Mouse (Mus musculus) intestine, embryonic 16.5 days (tissue): ENCODE measurements at regions not wholly inside any gene's neighbourhood (a gene's known extent, or its start where the extent isn't known, plus 50 kb on each side); places are given as distances from the start of the nearest gene placed in this dataset.

Experiments
- ATAC-seq: fragments of 200-750 bp; cut with Nextera tagmentation; 2 replicates; pipeline ENCODE4 v1.8.0; 2017; ENCODE audit warnings: moderate TSS enrichment, moderate library complexity
- H3K27ac ChIP-seq: fragments of 300-500 bp; sonication (generic); 2 replicates; pipeline ENCODE4 v1.5.1; 2014; ENCODE audit warnings: mild to moderate bottlenecking, low read length
- H3K27me3 ChIP-seq: fragments of 300-500 bp; sonication (generic); replicated peaks from 2 replicates; pipeline ENCODE4 v1.6.1; 2014; ENCODE audit warnings: low read length, control low read depth, mixed read lengths; ENCODE audit not compliant: control insufficient read depth, insufficient read depth
- H3K36me3 ChIP-seq: fragments of 300-500 bp; sonication (generic); 2 replicates; pipeline ENCODE4 v1.6.1; 2014; ENCODE audit warnings: low read length, control low read depth; ENCODE audit not compliant: control insufficient read depth, insufficient read depth
- H3K4me1 ChIP-seq: fragments of 300-500 bp; sonication (generic); 2 replicates; pipeline ENCODE4 v1.6.1; 2014; ENCODE audit warnings: low read length, control low read depth, mixed read lengths; ENCODE audit not compliant: control insufficient read depth, insufficient read depth
- H3K4me2 ChIP-seq: fragments of 300-500 bp; sonication (generic); 2 replicates; pipeline ENCODE4 v1.6.1; 2014; ENCODE audit warnings: low read depth, low read length, control low read depth
- H3K4me3 ChIP-seq: fragments of 300-500 bp; sonication (generic); 2 replicates; pipeline ENCODE4 v1.5.1; 2014; ENCODE audit warnings: mild to moderate bottlenecking, low read length
- H3K9ac ChIP-seq: fragments of 300-500 bp; sonication (generic); 2 replicates; pipeline ENCODE4 v1.6.1; 2014; ENCODE audit warnings: low read depth, low read length
- H3K9me3 ChIP-seq: fragments of 300-500 bp; sonication (generic); 2 replicates; pipeline ENCODE4 v1.6.1; 2016; ENCODE audit warnings: low read length, control low read depth; ENCODE audit not compliant: control insufficient read depth
- WGBS: fragments of 180-500 bp; shearing (Covaris S2); extraction: QIAGEN DNeasy Blood & Tissue Kit; methylation state at CpG from one replicate; pipeline ENCODE4 v1.1.7; 2014; 5-methylcytosine and 5-hydroxymethylcytosine counted together

DNA sequence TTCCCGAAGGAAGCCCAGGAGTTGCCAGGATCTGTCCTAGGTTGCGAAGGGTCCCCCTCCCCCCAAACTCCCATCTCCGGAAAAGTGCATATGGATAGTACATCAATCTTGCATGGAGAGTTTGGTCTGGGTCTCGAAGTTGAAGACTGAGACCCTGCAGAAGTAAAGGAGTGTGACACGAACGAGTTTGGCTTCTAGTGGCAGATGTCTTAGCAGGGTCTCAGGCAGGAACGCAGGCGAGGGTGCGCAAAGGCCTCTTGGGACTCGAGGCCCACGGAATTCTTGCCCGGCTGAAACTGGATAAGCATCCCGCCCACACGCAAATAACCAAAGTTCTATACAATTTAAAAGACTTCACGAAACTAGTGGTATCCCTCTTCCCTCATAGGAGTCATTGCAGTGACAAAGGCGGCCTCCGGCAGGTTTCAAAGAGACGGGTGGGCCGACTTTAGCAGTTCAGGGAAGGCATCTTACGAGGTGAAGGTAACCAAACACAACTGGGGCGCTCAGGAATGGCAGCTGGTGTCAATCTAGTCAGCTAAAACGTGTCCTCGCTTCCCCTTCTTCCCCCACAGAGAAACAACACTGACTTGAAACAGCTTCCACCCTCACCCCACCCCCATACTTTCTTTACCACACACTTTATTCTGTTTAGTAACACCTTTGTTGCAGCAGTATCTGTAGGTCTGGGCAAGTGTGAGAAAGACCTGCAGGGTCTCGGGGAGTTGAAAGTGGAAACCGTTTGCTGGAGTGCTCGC, 77.4 kb downstream of the Kcnrg start:
- 36% methylated on average over 26 of the region's 26 CpGs for WGBS
- no peaks in the 10 kb centered on the region for H3K9me3 ChIP-seq
- ATAC-seq = no peak
- peaks cover 33% of the 10 kb centered on the region for H3K4me1 ChIP-seq
- peak overlapping the region; percentile 22 for H3K4me3 ChIP-seq
- H3K27ac ChIP-seq = no peak overlapping the region
- H3K27me3 ChIP-seq = peaks cover 18% of the 10 kb centered on the region; the same call in 1 of the 2 replicates
- peak overlapping the region; percentile 96 for H3K4me2 ChIP-seq
- 0 out of 2 replicates have a peak overlapping the region, but pooled peaks have one; percentile 26 for H3K9ac ChIP-seq
- no peaks in the 10 kb centered on the region for H3K36me3 ChIP-seq

GRCm38 (mm10) chr14:61685231-61685800, 78.1 kb downstream of the Kcnrg start:
- Histone ChIP-seq H3K9ac (no peak overlapping the region), H3K9me3 (no peaks in the 10 kb centered on the region), H3K27ac (no peak overlapping the region), H3K4me3 (no peak overlapping the region), H3K4me2 (no peak overlapping the region), H3K27me3 (peaks cover 25% of the 10 kb centered on the region), H3K4me1 (peaks cover 34% of the 10 kb centered on the region), H3K36me3 (no peaks in the 10 kb centered on the region)
- 28% methylated on average over 12 of the region's 12 CpGs for WGBS
- ATAC-seq = no peak

GRCm38 (mm10) chr14:61686101-61686691, 78.9 kb downstream of the Kcnrg start:
- ATAC-seq = no peak
- Histone ChIP-seq H3K9me3 (no peaks in the 10 kb centered on the region), H3K4me3 (peak overlapping the region; percentile 48), H3K4me1 (peaks cover 34% of the 10 kb centered on the region), H3K27ac (no peak overlapping the region), H3K36me3 (no peaks in the 10 kb centered on the region), H3K4me2 (peak overlapping the region; percentile 72), H3K9ac (no peak overlapping the region), H3K27me3 (peaks cover 28% of the 10 kb centered on the region)
- WGBS = 6% methylated on average over 30 of the region's 35 CpGs

GRCm38 (mm10) chr14:61686821-61687341, 79.6 kb downstream of the Kcnrg start:
- peak overlapping the region; percentile 48 for H3K4me3 ChIP-seq
- no peaks in the 10 kb centered on the region for H3K9me3 ChIP-seq
- peak overlapping the region; percentile 72 for H3K4me2 ChIP-seq
- H3K9ac ChIP-seq = peak overlapping the region; percentile 61
- H3K4me1 ChIP-seq = peaks cover 34% of the 10 kb centered on the region
- ATAC-seq = no peak
- no peak overlapping the region for H3K27ac ChIP-seq
- H3K27me3 ChIP-seq = peaks cover 28% of the 10 kb centered on the region
- H3K36me3 ChIP-seq = no peaks in the 10 kb centered on the region
- WGBS = under 1% methylated on average over 33 of the region's 33 CpGs

- Histone ChIP-seq H3K27me3 (peaks cover 28% of the 10 kb centered on the region), H3K4me1 (peaks cover 34% of the 10 kb centered on the region), H3K27ac (no peak overlapping the region), H3K4me2 (peak overlapping the region; percentile 72), H3K9ac (peak overlapping the region; percentile 61), H3K4me3 (peak overlapping the region; percentile 48), H3K36me3 (no peaks in the 10 kb centered on the region), H3K9me3 (no peaks in the 10 kb centered on the region)
- WGBS = 2% methylated on average over 15 of the region's 15 CpGs
- ATAC-seq = no peak
Measured at GRCm38 (mm10) chr14:61687346-61688012, 80.2 kb downstream of the Kcnrg start.

DNA sequence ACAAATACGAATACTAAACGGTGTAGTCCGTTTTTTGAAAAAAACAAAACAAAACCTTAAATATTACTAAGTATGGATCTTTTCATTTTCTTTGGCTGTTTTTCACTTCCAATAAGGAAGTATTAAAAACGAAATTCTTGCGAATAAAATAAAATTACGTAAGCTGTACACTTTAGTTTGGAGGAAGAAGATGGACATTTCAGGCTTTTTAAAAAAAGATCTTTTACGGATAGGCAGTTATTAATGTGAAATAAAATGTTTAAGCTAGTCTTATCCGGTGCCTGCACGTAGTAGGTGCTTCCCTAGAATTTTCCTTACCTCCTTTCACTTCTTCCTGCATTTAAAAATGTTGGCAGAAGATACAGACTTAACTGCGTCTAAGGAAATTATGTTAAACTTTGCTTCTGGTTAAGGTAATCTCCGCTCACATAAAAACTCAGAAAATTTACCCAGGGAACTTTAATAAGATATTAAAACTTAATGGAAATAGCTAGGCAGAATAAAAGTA, 80.8 kb downstream of the Kcnrg start:
- no peak for ATAC-seq
- Histone ChIP-seq H3K9me3 (no peaks in the 10 kb centered on the region), H3K4me1 (peaks cover 30% of the 10 kb centered on the region), H3K27ac (no peak overlapping the region), H3K36me3 (no peaks in the 10 kb centered on the region), H3K9ac (no peak overlapping the region), H3K27me3 (peaks cover 28% of the 10 kb centered on the region), H3K4me2 (no peak overlapping the region), H3K4me3 (no peak overlapping the region)
- WGBS = 9% methylated on average over 11 of the region's 11 CpGs

DNA sequence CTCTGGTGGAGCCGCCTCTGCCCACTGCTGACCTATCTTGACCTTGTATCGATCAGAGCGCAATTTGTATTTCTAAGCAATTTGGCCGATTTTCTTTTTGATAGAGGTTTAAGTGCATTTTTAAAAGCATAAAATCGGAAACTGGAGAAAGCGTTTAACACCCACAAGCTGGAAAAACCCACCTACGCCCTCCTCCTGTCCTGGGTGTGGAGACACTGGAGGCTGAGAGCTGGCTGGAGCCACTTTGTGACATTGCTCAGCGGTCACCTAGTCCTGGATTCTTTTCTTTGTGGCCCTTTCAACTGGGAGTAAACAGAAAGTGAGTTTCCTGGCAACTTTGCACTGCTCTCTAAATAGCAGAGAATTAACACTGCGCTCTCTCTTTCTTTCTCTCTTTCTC, 81.4 kb downstream of the Kcnrg start:
- Histone ChIP-seq H3K4me2 (no peak overlapping the region), H3K4me1 (peaks cover 25% of the 10 kb centered on the region), H3K27ac (no peak overlapping the region), H3K4me3 (no peak overlapping the region), H3K9ac (no peak overlapping the region), H3K36me3 (no peaks in the 10 kb centered on the region), H3K9me3 (no peaks in the 10 kb centered on the region), H3K27me3 (peaks cover 28% of the 10 kb centered on the region)
- 3% methylated on average over 9 of the region's 9 CpGs for WGBS
- no peak for ATAC-seq

GRCm38 (mm10) chr14:61689281-61689680, 82.0 kb downstream of the Kcnrg start:
- Histone ChIP-seq H3K4me3 (peak overlapping the region; percentile 20), H3K9ac (no peak overlapping the region), H3K9me3 (no peaks in the 10 kb centered on the region), H3K4me1 (peaks cover 24% of the 10 kb centered on the region), H3K27ac (no peak overlapping the region), H3K36me3 (no peaks in the 10 kb centered on the region), H3K4me2 (peak overlapping the region; percentile 32), H3K27me3 (peaks cover 28% of the 10 kb centered on the region)
- ATAC-seq = no peak
- WGBS = 1% methylated on average over 21 of the region's 21 CpGs

GRCm38 (mm10) chr14:61689776-61690175, 82.5 kb downstream of the Kcnrg start:
- Histone ChIP-seq H3K9me3 (no peaks in the 10 kb centered on the region), H3K27me3 (peaks cover 27% of the 10 kb centered on the region), H3K4me3 (peak overlapping the region; percentile 20), H3K4me2 (peak overlapping the region; percentile 32; the same call in 1 of the 2 replicates), H3K9ac (no peak overlapping the region), H3K4me1 (peaks cover 19% of the 10 kb centered on the region), H3K36me3 (no peaks in the 10 kb centered on the region), H3K27ac (no peak overlapping the region)
- WGBS = 22% methylated on average over 24 of the region's 24 CpGs
- no peak for ATAC-seq
